Mouse (Mus musculus): ENCODE data around the gene Bnc2. TPM values are rescaled to one million over a fixed set of nuclear protein-coding genes. Genes with fewer than 3 reads are reported as not detected.

Gene Bnc2
- total and polyA plus RNA-seq, 2 experiments from 2014 or later = 6.4 to 15.5 TPM

DNA sequence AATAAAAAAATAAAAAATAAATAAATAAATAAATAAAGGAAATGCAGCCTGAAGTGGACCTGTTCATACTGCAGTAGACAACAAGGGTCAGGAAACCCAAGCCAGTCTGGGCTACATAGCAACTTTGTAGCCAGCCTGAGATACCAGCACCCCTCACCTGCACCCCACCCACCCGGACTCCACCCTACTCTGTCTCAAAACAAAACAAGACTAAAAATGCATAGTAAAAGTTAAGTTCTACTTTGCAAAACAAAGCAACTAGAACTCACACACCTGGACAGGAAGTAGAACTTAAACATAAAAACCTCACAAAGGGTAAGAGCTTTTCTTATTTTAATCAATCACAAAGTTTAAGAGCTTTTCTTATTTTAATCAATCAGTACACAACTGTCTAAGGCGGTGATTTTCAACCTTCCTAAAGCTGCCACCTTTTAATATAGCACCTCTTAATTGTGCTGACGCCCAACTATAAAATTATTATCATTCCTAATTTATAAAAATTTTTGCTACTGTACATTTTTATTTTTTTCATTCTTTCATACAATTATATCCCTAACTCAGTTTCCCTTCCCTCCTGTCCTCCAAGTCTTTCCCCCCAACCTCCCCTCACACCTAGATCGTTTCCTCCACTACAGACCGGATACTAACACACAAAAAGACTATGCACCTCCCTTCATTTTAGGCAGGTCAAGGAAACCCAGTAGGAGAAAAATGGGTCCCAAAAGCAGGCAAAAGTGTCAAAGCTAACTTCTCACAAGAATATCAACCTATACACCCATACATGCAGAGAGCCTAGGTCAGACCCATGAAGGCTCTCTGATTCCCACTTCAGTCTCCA is 12.6 kb downstream of the Bnc2 start:
- no peak overlapping the region for H3K4me2 ChIP-seq (ENCODE audit: low read depth, low read length)
- no peak for ATAC-seq
- no peaks in the 10 kb centered on the region for H3K27me3 ChIP-seq (ENCODE audit: insufficient read depth, low read length)
- H3K36me3 ChIP-seq (ENCODE audit: insufficient read depth, low read length) = no peaks in the 10 kb centered on the region
- no peak for TF ChIP-seq CTCF (IDR thresholded peaks at IDR 0.05; ENCODE audit: low read depth)
- no peaks in the 10 kb centered on the region for H3K9me3 ChIP-seq (ENCODE audit: low read length)
- DNase-seq (ENCODE audit: low spot score) = no peak
- H3K9ac ChIP-seq (replicated peaks; ENCODE audit: low read length) = no peak overlapping the region
- WGBS = 87% methylated on average over 5 of the region's 5 CpGs
- no peaks in the 10 kb centered on the region for H3K4me1 ChIP-seq (ENCODE audit: insufficient read depth, low read length)
- H3K27ac ChIP-seq = no peak overlapping the region
- no peak overlapping the region for H3K4me3 ChIP-seq (ENCODE audit: low read length)

- WGBS = 83% methylated on average over 3 of the region's 3 CpGs
- DNase-seq (ENCODE audit: low spot score) = no peak
- Histone ChIP-seq H3K4me3 (ENCODE audit: low read length) (no peak overlapping the region), H3K9me3 (ENCODE audit: low read length) (no peaks in the 10 kb centered on the region), H3K4me2 (ENCODE audit: low read depth, low read length) (no peak overlapping the region), H3K27ac (no peak overlapping the region), H3K9ac (replicated peaks; ENCODE audit: low read length) (no peak overlapping the region), H3K27me3 (ENCODE audit: insufficient read depth, low read length) (no peaks in the 10 kb centered on the region), H3K4me1 (ENCODE audit: insufficient read depth, low read length) (no peaks in the 10 kb centered on the region), H3K36me3 (ENCODE audit: insufficient read depth, low read length) (no peaks in the 10 kb centered on the region)
- no peak for ATAC-seq
- TF ChIP-seq CTCF (IDR thresholded peaks at IDR 0.05; ENCODE audit: low read depth) = no peak
Measured at GRCm38 (mm10) chr4:84661341-84661740, 13.7 kb downstream of the Bnc2 start.

DNA sequence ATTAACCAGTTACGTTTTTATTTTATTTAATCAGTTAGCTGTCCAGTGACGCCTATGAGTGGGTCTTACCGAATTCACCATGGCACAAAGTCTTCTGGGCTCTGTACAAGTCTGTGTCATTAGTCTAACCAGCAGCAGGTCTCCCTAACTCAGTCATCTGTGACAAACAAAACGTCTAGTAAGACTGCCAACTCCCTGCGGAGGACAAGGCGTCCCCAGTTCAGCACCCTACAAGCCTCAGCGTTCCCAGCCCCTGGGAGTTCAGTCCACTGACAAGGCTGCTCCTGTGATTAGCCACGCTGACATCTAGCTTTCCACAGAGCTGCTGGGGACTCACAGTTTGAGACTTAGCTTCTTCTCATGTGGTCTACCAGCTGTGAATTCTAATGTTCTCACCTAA is 23.3 kb downstream of the Bnc2 start:
- Histone ChIP-seq H3K4me3 (ENCODE audit: low read length) (no peak overlapping the region), H3K27ac (no peak overlapping the region), H3K36me3 (ENCODE audit: insufficient read depth, low read length) (no peaks in the 10 kb centered on the region), H3K9me3 (ENCODE audit: low read length) (no peaks in the 10 kb centered on the region), H3K27me3 (ENCODE audit: insufficient read depth, low read length) (no peaks in the 10 kb centered on the region), H3K9ac (replicated peaks; ENCODE audit: low read length) (no peak overlapping the region), H3K4me2 (ENCODE audit: low read depth, low read length) (no peak overlapping the region), H3K4me1 (ENCODE audit: insufficient read depth, low read length) (no peaks in the 10 kb centered on the region)
- 29% methylated on average over 8 of the region's 8 CpGs for WGBS
- no peak for ATAC-seq
- no peak for DNase-seq (ENCODE audit: low spot score)
- TF ChIP-seq CTCF (IDR thresholded peaks at IDR 0.05; ENCODE audit: low read depth) = no peak

DNA sequence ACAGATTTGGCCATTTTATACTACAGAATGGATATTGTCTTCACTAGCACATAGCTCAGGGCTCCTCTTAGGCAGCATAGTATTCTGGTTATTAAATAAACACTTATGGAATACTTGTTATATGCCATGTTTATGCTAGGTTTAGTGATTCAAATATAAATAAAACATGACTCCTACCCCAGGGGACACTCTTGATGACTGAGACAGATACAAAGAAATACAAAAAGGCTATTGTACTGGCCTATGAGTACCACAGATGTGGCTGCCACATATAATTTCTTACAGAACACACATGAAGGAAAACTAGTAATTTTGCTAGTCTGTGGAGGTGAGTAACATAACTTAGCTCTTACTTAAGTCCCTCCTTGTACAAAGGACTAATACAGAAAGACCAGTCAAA is 28.5 kb downstream of the Bnc2 start:
- Histone ChIP-seq H3K4me1 (ENCODE audit: insufficient read depth, low read length) (no peaks in the 10 kb centered on the region), H3K4me2 (ENCODE audit: low read depth, low read length) (no peak overlapping the region), H3K9ac (replicated peaks; ENCODE audit: low read length) (no peak overlapping the region), H3K27ac (no peak overlapping the region), H3K27me3 (ENCODE audit: insufficient read depth, low read length) (no peaks in the 10 kb centered on the region), H3K4me3 (ENCODE audit: low read length) (no peak overlapping the region), H3K36me3 (ENCODE audit: insufficient read depth, low read length) (no peaks in the 10 kb centered on the region), H3K9me3 (ENCODE audit: low read length) (no peaks in the 10 kb centered on the region)
- no peak for ATAC-seq
- TF ChIP-seq CTCF (IDR thresholded peaks at IDR 0.05; ENCODE audit: low read depth) = no peak
- no peak for DNase-seq (ENCODE audit: low spot score)

DNA sequence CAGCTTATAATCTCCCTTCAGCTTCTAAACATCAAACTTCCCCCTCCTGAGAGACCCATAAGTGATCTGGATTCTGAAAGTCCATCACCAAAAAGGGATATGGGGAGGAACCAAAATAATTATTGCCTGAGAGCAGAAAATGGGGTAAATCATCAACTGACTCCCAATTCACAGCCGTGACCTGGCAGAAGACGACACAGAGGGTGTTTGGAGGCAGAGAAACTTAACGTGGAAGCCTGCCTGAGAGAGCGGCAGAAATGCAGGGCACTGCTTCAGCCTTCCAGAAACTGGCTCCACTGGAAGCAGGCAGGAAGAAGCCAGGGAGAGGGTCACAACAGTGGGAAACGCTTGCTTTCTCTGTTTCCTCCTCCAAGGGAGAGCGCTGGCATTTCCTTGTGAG is 35.9 kb downstream of the Bnc2 start:
- H3K4me2 ChIP-seq (ENCODE audit: low read depth, low read length) = no peak overlapping the region
- H3K27me3 ChIP-seq (ENCODE audit: insufficient read depth, low read length) = no peaks in the 10 kb centered on the region
- H3K27ac ChIP-seq = no peak overlapping the region
- no peaks in the 10 kb centered on the region for H3K36me3 ChIP-seq (ENCODE audit: insufficient read depth, low read length)
- TF ChIP-seq CTCF (IDR thresholded peaks at IDR 0.05; ENCODE audit: low read depth) = no peak
- no peak overlapping the region for H3K4me3 ChIP-seq (ENCODE audit: low read length)
- H3K9me3 ChIP-seq (ENCODE audit: low read length) = no peaks in the 10 kb centered on the region
- H3K9ac ChIP-seq (replicated peaks; ENCODE audit: low read length) = no peak overlapping the region
- ATAC-seq (no peak), DNase-seq (ENCODE audit: low spot score) (no peak)
- 71% methylated on average over 6 of the region's 6 CpGs for WGBS
- H3K4me1 ChIP-seq (ENCODE audit: insufficient read depth, low read length) = no peaks in the 10 kb centered on the region

DNA sequence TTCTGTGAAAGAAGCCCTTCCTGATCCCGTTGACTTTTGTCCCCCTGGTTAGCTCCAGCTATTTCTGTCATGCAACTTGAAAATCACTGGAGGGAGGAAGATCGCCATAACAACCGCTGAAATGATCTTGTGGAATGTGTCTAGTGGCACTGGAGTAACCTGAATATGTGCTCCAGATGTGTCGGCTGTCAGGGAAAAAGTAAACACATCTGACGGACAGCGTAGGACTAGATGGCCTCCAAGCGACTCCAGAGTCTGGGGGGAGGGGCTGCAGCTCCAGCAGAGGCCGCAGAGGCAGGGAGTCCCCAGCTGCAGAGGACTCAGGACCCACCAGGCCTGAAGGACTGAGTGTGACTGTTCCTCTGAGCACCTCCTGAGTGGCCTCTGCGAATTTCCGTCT is 37.4 kb downstream of the Bnc2 start:
- WGBS = 4% methylated on average over 10 of the region's 10 CpGs
- H3K36me3 ChIP-seq (ENCODE audit: insufficient read depth, low read length) = no peaks in the 10 kb centered on the region
- TF ChIP-seq CTCF (IDR thresholded peaks at IDR 0.05; ENCODE audit: low read depth) = no peak
- H3K4me2 ChIP-seq (ENCODE audit: low read depth, low read length) = peak overlapping the region; percentile 33
- no peaks in the 10 kb centered on the region for H3K4me1 ChIP-seq (ENCODE audit: insufficient read depth, low read length)
- no peak overlapping the region for H3K27ac ChIP-seq
- no peaks in the 10 kb centered on the region for H3K9me3 ChIP-seq (ENCODE audit: low read length)
- DNase-seq (ENCODE audit: low spot score) (peak; percentile 34), ATAC-seq (peak; percentile 38)
- H3K9ac ChIP-seq (replicated peaks; ENCODE audit: low read length) = no peak overlapping the region
- H3K27me3 ChIP-seq (ENCODE audit: insufficient read depth, low read length) = no peaks in the 10 kb centered on the region
- no peak overlapping the region for H3K4me3 ChIP-seq (ENCODE audit: low read length)

DNA sequence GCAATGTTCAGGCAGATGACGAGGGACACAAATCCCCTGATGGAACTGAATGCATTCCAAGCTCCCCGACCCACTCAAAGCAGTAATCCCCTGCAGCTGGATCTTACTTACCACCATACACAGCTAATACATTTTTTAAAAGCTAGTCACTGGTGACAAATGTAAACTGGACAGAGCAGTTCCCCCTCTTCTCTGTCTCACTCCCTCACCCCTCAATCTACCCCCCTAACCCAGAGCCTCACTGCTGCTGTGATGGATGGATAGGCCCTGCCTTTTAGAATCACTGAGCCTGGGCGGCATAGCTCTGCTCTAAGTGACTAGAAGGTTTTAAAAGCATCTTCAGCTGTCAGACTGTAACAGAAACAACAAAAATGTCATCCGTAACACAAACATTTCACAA is 40.3 kb downstream of the Bnc2 start:
- DNase-seq (ENCODE audit: low spot score) = no peak
- Histone ChIP-seq H3K4me2 (ENCODE audit: low read depth, low read length) (no peak overlapping the region), H3K9ac (replicated peaks; ENCODE audit: low read length) (no peak overlapping the region)

More for the DNA sequence above, 40.3 kb downstream of the Bnc2 start:
- no peak for TF ChIP-seq CTCF (IDR thresholded peaks at IDR 0.05; ENCODE audit: low read depth)
- H3K27ac ChIP-seq = no peak overlapping the region
- no peak overlapping the region for H3K4me3 ChIP-seq (ENCODE audit: low read length)
- no peaks in the 10 kb centered on the region for H3K36me3 ChIP-seq (ENCODE audit: insufficient read depth, low read length)
- no peak for ATAC-seq
- no peaks in the 10 kb centered on the region for H3K27me3 ChIP-seq (ENCODE audit: insufficient read depth, low read length)
- 53% methylated on average over 4 of the region's 4 CpGs for WGBS
- no peaks in the 10 kb centered on the region for H3K4me1 ChIP-seq (ENCODE audit: insufficient read depth, low read length)
- no peaks in the 10 kb centered on the region for H3K9me3 ChIP-seq (ENCODE audit: low read length)

Data from hindbrain, postnatal 0 days (tissue).